Mouse (Mus musculus) hindbrain, embryonic 11.5 days (tissue): ENCODE measurements at regions not wholly inside any gene's neighbourhood (a gene's known extent, or its start where the extent isn't known, plus 50 kb on each side); places are given as distances from the start of the nearest gene placed in this dataset.

Experiments used
- ATAC-seq: fragments of 200-750 bp; cut with Nextera tagmentation; 2 replicates; pipeline ENCODE4 v1.8.0; 2017; ENCODE audit warnings: mild to moderate bottlenecking, moderate TSS enrichment, moderate library complexity; ENCODE audit not compliant: low FRiP score
- DNase-seq: peaks from one replicate; pipeline ENCODE4 v3.0.0-alpha.2; 2015; ENCODE audit warnings: low spot score
- H3K27ac ChIP-seq: fragments of 300-500 bp; sonication (generic); 2 replicates; pipeline ENCODE4 v1.5.1; 2014; ENCODE audit warnings: mild to moderate bottlenecking, low read depth, low read length
- H3K27me3 ChIP-seq: fragments of 300-500 bp; sonication (generic); 2 replicates; pipeline ENCODE4 v1.6.1; 2014; ENCODE audit warnings: mild to moderate bottlenecking, low read length, moderate library complexity, mixed read lengths; ENCODE audit not compliant: control insufficient read depth, insufficient read depth
- H3K36me3 ChIP-seq: fragments of 300-500 bp; sonication (generic); 2 replicates; pipeline ENCODE4 v1.6.1; 2014; ENCODE audit warnings: mild to moderate bottlenecking, low read length, moderate library complexity, mixed read lengths; ENCODE audit not compliant: control insufficient read depth, insufficient read depth
- H3K4me1 ChIP-seq: fragments of 300-500 bp; sonication (generic); replicated peaks from 2 replicates; pipeline ENCODE4 v1.6.1; 2014; ENCODE audit warnings: low read length, mixed read lengths; ENCODE audit not compliant: control insufficient read depth, insufficient read depth
- H3K4me2 ChIP-seq: fragments of 300-500 bp; sonication (generic); replicated peaks from 2 replicates; pipeline ENCODE4 v1.6.1; 2014; ENCODE audit warnings: mild to moderate bottlenecking, low read depth, low read length
- H3K4me3 ChIP-seq: fragments of 300-500 bp; sonication (generic); 2 replicates; pipeline ENCODE4 v1.5.1; 2014; ENCODE audit warnings: low read depth, low read length
- H3K9ac ChIP-seq: fragments of 300-500 bp; sonication (generic); 2 replicates; pipeline ENCODE4 v1.6.1; 2014; ENCODE audit warnings: low read depth, low read length
- H3K9me3 ChIP-seq: fragments of 300-500 bp; sonication (generic); 2 replicates; pipeline ENCODE4 v1.6.1; 2016; ENCODE audit warnings: low read length; ENCODE audit not compliant: control insufficient read depth
- WGBS: fragments of 180-500 bp; shearing (Covaris S2); extraction: QIAGEN DNeasy Blood & Tissue Kit; methylation state at CpG from one replicate; pipeline ENCODE4 v1.1.7; 2014; 5-methylcytosine and 5-hydroxymethylcytosine counted together

GRCm38 (mm10) chr9:69705942-69706341 is 54.8 kb downstream of the Foxb1 start:
- no peak overlapping the region for H3K4me3 ChIP-seq
- no peak overlapping the region for H3K27ac ChIP-seq
- no peaks in the 10 kb centered on the region for H3K4me1 ChIP-seq
- no peaks in the 10 kb centered on the region for H3K36me3 ChIP-seq
- DNase-seq (no peak), ATAC-seq (no peak)
- H3K4me2 ChIP-seq = no peak overlapping the region
- H3K9ac ChIP-seq = no peak overlapping the region
- H3K9me3 ChIP-seq = no peaks in the 10 kb centered on the region
- H3K27me3 ChIP-seq = no peaks in the 10 kb centered on the region
- whole genome bisulfite sequencing = 87% methylated on average over 8 of the region's 8 CpGs

DNA sequence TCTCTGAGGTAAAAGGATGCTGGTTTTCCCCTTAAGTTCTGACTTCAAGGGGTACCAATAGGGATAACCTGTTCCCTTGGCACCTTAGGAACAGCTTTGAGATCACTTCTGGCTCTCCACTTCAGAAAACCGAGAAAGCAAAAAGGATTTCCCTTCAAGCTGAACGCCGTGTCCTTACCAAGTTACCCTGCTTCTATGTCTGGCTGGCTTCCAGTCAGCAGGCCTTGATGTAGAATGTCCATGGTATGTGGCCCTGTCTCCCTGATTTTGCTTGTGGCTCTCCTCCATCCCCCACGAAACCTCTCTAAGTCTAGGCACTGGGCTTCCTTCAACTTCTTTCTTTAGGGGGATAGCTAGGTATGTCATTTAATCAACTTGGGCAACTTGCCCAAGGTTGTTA is 55.7 kb downstream of the Foxb1 start:
- Histone ChIP-seq H3K27ac (no peak overlapping the region), H3K27me3 (no peaks in the 10 kb centered on the region), H3K4me2 (no peak overlapping the region), H3K4me3 (no peak overlapping the region), H3K9ac (no peak overlapping the region), H3K36me3 (no peaks in the 10 kb centered on the region), H3K4me1 (no peaks in the 10 kb centered on the region), H3K9me3 (no peaks in the 10 kb centered on the region)
- DNase-seq = no peak
- 84% methylated on average over 4 of the region's 4 CpGs for WGBS
- ATAC-seq = no peak

GRCm38 (mm10) chr9:69703731-69704130 is 57.0 kb downstream of the Foxb1 start:
- no peak overlapping the region for H3K27ac ChIP-seq
- H3K36me3 ChIP-seq = no peaks in the 10 kb centered on the region
- no peak overlapping the region for H3K4me2 ChIP-seq
- DNase-seq (no peak), ATAC-seq (no peak)
- no peak overlapping the region for H3K9ac ChIP-seq
- H3K27me3 ChIP-seq = no peaks in the 10 kb centered on the region
- WGBS = 74% methylated on average over 7 of the region's 7 CpGs
- no peak overlapping the region for H3K4me3 ChIP-seq
- no peaks in the 10 kb centered on the region for H3K9me3 ChIP-seq
- no peaks in the 10 kb centered on the region for H3K4me1 ChIP-seq

- no peak for DNase-seq
- H3K27ac ChIP-seq = no peak overlapping the region
- no peak overlapping the region for H3K9ac ChIP-seq
- H3K4me1 ChIP-seq = no peaks in the 10 kb centered on the region
- H3K9me3 ChIP-seq = no peaks in the 10 kb centered on the region
- no peak for ATAC-seq
- no peak overlapping the region for H3K4me2 ChIP-seq
- no peaks in the 10 kb centered on the region for H3K36me3 ChIP-seq
- H3K4me3 ChIP-seq = no peak overlapping the region
- 84% methylated on average over 8 of the region's 8 CpGs for WGBS
- no peaks in the 10 kb centered on the region for H3K27me3 ChIP-seq
These were observed 58.4 kb downstream of the Foxb1 start for GRCm38 (mm10) chr9:69702156-69702928.

GRCm38 (mm10) chr9:69700696-69701095 is 60.0 kb downstream of the Foxb1 start:
- WGBS = 76% methylated on average over 9 of the region's 9 CpGs
- Histone ChIP-seq H3K9ac (no peak overlapping the region), H3K4me3 (no peak overlapping the region), H3K27ac (no peak overlapping the region), H3K4me2 (no peak overlapping the region), H3K36me3 (no peaks in the 10 kb centered on the region), H3K4me1 (no peaks in the 10 kb centered on the region), H3K9me3 (no peaks in the 10 kb centered on the region), H3K27me3 (no peaks in the 10 kb centered on the region)
- ATAC-seq = no peak
- no peak for DNase-seq

DNA sequence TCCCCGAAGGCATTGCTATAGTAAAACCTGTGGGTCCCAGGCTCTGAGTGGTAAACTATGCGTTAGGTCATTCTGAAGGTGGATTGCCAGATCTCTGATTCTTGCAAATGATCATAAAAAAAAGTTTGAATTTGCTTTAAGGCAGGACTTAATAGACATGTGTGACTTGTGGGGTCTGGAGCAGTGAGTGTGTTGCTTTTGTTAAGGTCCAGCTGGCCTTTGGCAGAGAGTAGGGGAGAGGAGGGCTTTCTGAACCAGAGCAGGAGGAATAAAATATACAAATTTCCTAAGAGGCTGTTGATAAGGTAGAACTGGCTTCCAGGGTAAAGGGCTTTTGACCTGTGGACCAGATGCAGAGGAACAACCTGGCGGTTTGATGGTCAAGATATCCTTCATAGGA is 69.0 kb downstream of the Foxb1 start:
- Histone ChIP-seq H3K9me3 (no peaks in the 10 kb centered on the region), H3K4me1 (no peaks in the 10 kb centered on the region), H3K4me2 (no peak overlapping the region), H3K36me3 (no peaks in the 10 kb centered on the region), H3K4me3 (no peak overlapping the region), H3K27ac (no peak overlapping the region), H3K9ac (no peak overlapping the region), H3K27me3 (no peaks in the 10 kb centered on the region)
- 89% methylated on average over 3 of the region's 3 CpGs for WGBS
- DNase-seq (no peak), ATAC-seq (no peak)

DNA sequence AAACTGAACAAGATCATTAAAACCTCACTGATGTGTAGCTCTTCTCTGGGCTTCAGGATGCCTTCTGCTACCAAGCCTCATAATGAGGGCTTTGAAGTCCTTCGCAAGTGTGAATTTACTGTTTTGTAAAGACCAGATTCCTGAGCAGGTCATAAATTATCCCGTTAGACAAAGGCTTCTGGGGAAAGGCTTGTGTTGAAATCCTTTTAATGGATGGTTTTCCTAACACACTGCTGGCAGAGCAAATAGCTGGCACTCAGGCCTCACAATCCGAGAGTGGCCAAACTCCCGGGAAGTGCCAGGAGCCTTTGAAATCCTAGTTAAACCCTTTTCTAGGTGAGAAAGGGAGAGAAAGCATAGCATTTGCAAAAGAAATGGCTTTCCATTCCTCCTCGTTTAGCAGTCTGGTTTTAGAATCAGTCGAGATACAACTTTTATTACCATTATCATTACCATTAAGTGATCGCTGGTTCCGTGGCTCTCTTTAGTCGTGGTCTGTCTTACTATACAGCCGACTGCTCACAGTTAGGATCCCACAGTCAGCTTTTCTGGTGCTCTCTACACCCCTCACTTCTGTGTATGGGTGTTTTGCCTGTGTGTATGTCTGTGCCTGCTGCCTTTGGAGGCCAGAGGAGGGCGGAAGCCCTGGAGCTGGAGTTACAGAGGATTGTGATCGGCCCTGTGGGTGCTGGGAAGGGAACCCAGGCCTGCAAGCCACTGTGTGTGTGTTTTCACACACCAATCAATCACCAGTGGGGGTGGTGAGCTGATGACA is 73.2 kb downstream of the Foxb1 start:
- Histone ChIP-seq H3K4me3 (no peak overlapping the region), H3K9me3 (no peaks in the 10 kb centered on the region), H3K9ac (no peak overlapping the region), H3K36me3 (no peaks in the 10 kb centered on the region), H3K27ac (no peak overlapping the region), H3K4me1 (no peaks in the 10 kb centered on the region), H3K4me2 (no peak overlapping the region), H3K27me3 (no peaks in the 10 kb centered on the region)
- DNase-seq (no peak), ATAC-seq (no peak)
- 29% methylated on average over 12 of the region's 12 CpGs for WGBS

- H3K27ac ChIP-seq = no peak overlapping the region
- H3K9me3 ChIP-seq = no peaks in the 10 kb centered on the region
- no peaks in the 10 kb centered on the region for H3K36me3 ChIP-seq
- no peak overlapping the region for H3K4me2 ChIP-seq
- DNase-seq (no peak), ATAC-seq (no peak)
- no peaks in the 10 kb centered on the region for H3K4me1 ChIP-seq
- H3K27me3 ChIP-seq = no peaks in the 10 kb centered on the region
- no peak overlapping the region for H3K4me3 ChIP-seq
- no peak overlapping the region for H3K9ac ChIP-seq
- WGBS = 72% methylated on average over 4 of the region's 4 CpGs
These were observed 74.0 kb downstream of the Foxb1 start for GRCm38 (mm10) chr9:69686766-69687165.

GRCm38 (mm10) chr9:69685630-69686029 is 75.1 kb downstream of the Foxb1 start:
- H3K4me1 ChIP-seq = no peaks in the 10 kb centered on the region
- no peak overlapping the region for H3K9ac ChIP-seq
- H3K27ac ChIP-seq = no peak overlapping the region
- H3K4me2 ChIP-seq = no peak overlapping the region
- ATAC-seq (no peak), DNase-seq (no peak)
- no peaks in the 10 kb centered on the region for H3K36me3 ChIP-seq
- 66% methylated on average over 4 of the region's 4 CpGs for WGBS
- H3K9me3 ChIP-seq = no peaks in the 10 kb centered on the region
- H3K4me3 ChIP-seq = no peak overlapping the region
- no peaks in the 10 kb centered on the region for H3K27me3 ChIP-seq
